Mouse (Mus musculus) frontal cortex, adult (tissue): ENCODE results near the gene Tns1.

Experiments
- ATAC-seq: cut with Nextera tagmentation; 2 replicates; pipeline ENCODE4 v1.9.2; 2017; ENCODE audit warnings: mild to moderate bottlenecking, moderate library complexity, mixed read lengths; ENCODE audit not compliant: low TSS enrichment

Gene Tns1

GRCm38 (mm10) chr1:74059552-74059951 lies 64.7 kb downstream of the Tns1 start:
- ATAC-seq = no peak

DNA sequence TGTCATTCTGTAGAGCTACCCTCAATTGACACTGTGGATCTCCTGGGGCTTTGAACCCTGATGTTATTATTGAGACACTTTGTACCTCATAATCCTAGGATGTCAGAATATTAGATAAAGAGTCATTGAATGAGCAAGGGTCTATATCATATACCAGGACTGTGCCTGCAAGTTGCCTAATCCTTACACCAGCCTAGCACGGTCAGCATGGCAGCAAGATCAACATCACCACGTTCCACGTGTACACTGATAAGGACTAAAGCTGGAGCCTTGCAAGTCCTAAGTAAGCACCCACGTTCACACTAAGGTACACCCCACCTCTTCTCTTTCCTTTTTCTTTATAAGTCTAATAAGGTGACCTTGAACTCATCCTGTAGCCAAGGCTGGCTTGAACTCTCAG lies 65.5 kb downstream of the Tns1 start:
- no peak for ATAC-seq

DNA sequence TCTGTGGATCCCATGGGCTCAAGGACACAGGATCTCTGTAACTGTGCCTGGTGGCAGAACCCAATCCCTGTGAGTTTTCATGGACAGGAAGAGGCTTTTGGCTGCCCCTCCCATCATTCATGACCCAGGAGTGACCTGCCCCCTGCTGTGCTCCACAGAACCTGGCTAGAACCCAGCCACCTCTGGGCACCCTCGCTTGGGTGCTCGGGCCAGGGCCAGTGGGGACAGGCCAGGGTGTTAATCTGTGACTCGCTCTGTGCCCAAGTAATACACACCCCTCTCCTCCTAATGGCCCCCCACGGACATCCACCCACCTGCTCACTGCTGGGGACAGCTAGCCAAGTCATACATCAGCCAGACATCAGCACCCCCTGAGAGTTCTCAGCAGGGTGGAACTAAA lies 65.9 kb downstream of the Tns1 start:
- ATAC-seq = no peak

DNA sequence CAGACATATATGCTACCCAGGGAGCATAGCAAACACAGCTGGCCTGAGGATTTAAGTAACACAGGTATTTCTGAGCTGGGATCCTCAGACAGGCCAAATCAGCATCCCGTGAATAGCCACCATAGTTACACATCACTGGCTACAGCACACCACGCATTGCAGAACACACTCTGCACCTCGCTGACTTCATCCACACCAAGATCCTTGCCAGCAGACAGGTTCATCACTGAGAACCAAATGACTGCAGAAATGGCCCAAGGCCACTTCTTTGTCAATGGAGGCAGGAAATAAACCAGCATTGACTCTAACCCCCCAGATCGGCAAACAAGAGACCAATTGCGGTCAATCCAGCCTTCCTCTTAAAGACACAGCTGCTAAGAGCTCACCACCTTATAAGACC lies 66.7 kb downstream of the Tns1 start:
- no peak for ATAC-seq

DNA sequence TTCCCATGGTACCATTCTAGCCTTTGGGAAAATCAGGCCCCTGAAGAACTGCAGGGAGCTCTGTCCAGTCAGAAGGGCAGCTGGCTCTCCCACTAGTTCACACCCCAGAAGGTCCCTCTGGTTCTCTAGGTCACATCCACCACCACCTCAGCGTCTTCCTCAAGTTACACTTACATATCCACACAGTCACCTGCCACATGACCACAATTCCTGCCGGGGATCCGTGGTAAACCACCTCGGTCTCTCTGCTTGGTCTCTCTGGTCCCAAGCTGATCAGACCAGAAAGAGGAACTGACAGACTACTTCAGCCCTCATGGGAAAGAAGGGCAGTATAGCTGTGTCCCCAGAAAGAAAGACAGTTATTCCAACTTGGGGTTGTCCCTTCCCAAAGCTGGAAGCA lies 68.7 kb downstream of the Tns1 start:
- ATAC-seq = no peak

DNA sequence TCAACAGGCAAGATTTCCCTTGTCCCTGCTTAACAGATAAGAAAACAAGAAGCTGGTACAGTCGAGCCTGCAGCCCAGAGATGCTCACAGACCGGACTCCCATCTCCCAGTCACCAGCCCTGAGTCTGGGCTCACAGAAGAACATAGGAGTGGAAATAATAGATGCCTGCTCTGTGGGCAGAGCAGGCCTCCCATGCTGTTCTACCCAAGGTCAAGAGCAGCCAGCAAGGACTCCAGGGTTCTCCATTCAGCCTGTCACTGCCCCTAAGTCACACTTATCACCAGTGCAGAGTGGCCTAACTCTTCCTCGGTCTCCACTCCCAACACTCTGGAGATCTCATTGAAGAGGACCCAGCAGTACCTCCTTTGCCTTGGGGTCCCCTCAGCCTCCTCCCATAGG lies 69.8 kb downstream of the Tns1 start:
- no peak for ATAC-seq

GRCm38 (mm10) chr1:74054007-74054406 lies 70.2 kb downstream of the Tns1 start:
- ATAC-seq = no peak

- no peak for ATAC-seq
Observed at GRCm38 (mm10) chr1:74053068-74053467, 71.2 kb downstream of the Tns1 start.

GRCm38 (mm10) chr1:74051349-74051748 lies 72.9 kb downstream of the Tns1 start:
- ATAC-seq = no peak

GRCm38 (mm10) chr1:74049430-74049829 lies 74.8 kb downstream of the Tns1 start:
- no peak for ATAC-seq

DNA sequence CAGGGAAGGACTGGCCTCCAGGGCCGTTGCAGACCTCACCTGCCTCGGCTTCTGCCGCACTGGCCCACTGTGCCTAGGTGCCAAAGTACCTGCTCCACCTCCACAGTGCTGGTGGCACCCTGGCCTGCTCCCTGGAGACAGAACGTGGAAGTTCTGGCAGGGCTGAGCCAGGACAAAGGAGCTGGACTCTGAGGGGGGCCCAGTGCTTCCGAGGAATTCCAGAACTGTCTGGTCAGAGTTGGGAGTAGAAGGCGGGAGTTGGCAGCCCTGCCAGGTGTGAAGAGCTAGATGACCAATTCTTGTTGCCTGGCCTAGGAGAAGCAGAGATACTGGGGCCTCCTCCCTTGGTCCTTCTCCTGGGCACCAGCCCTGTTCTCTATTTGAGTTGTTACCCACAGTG lies 76.5 kb downstream of the Tns1 start:
- no peak for ATAC-seq

DNA sequence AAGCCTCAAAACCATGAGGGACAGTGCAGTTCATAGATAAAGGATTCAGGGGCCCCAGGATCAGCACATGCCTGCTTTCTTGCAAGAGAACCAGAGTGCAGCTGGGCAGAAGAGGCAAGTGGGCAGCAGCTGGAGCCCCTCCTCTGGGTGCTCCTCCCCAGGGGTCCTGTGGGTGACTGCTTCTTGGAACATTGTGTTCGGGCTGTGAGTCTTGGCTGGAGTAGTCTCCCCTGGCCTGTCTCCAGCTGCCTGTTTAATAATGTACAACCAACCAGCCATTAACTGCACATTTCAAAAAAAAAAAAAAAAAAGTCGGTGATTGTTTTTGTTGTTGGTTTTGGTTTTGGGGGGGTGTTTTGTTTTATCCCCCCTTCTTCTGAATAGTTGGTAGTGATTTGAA lies 76.9 kb downstream of the Tns1 start:
- no peak for ATAC-seq

DNA sequence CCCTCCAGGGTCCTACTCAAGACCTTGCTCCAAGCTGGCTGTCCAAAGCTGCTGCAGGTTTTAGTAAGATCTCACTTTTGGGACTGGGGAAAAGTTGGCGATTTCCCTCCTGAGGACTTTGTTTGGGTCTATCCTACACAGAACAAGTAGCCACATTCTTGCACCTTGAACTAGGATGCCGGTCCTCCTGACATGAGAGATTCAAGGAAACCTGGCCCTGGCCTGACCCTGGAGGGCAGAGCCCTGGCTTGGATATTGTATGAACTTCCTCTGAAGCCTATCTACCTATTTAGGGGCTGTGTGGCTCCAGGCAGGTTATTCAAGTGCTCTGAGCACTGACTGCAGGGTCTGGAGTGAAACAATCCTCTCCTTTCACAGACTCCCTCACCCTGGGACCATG lies 79.2 kb downstream of the Tns1 start:
- no peak for ATAC-seq

DNA sequence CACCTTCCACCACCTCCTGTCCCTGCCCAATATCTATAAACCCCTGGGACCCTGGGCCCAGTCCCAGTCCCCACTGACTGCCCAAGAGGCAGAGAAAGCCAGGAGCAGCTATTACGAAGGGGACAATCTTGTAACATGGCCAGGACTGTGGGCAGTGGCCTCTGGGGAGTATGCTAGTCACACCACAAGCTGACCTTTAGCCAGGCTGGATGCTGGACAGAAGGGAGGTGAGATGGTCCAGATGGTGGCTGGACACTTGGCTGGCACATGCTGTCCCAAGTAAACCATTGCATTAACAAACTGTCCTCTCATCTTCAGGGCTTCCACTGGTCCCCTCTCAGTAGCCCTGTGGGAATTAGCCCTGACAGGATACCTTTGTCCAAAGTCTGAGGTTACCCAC lies 79.8 kb downstream of the Tns1 start:
- ATAC-seq = no peak

- ATAC-seq = no peak
Observed at GRCm38 (mm10) chr1:74043584-74044105, 80.6 kb downstream of the Tns1 start.

- ATAC-seq = peak; percentile 20; the same call in 1 of the 2 replicates
Observed at GRCm38 (mm10) chr1:74042711-74043467, 81.4 kb downstream of the Tns1 start.

DNA sequence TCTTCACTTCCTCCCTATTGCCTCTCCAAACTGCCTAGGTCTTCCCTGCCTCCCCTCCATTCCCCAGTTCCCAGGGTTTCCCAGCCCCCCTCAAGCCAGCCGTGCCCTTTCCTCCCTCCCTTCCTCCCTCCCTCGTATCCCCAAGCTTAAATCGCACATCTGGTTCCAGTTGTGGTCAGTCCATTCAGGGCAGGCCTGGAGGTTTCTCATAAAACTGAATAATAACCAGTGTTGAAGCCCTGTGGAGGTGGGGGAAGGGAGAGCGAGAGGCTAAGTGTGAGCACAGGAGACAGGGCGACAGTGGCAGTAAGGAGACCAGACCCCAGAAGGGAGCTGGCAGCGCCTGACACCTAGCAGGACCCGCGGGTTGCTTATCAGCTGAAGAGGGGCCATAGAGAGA lies 82.6 kb downstream of the Tns1 start:
- ATAC-seq = no peak

DNA sequence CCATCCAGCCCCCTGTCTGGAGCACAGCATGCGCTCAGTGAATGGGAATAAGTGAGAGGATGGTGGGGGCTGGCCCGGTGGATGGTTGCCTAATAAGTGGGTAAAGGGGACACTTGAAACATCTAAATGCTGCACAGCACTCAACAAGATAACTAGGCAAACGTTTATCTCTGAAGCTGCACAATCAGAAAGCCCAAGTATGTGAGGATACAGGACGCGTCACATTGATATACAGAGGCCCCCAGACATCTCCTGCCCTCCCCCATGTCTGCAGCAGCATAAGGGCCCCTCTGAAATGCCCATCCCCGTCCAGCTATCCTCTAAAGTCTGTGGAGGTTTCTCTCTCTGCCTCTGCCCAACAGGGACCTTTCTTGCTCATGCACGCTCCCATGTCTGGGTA lies 83.1 kb downstream of the Tns1 start:
- no peak for ATAC-seq

- ATAC-seq = no peak
Observed at GRCm38 (mm10) chr1:74036560-74037390, 87.5 kb downstream of the Tns1 start.

DNA sequence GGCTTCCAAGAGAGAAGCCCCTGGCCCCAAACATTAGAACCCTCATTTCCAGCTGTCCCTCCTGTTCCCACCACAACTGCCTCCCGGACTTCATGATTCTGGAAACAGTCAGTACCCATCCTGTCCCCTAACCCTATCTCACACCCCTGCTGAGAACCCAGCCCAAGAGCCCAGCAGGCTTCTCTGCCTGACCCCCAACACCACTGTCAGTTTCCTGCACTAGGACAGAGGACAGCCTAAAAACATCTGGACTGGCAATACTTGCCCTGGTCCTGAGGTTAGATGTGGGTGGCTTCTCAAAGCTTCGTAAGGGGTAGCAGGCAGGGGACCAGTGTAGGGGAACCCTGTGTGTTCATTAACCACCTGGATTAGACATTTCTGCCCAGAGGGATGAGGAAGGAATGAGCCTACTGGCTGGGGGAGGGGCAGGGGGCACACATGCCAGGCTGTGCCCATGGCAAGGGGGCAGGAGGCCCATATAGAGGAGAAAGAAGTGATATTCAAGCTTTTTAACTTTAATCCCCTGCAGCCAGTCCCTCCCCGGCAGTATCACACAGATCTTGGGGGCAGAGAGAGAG lies 88.2 kb downstream of the Tns1 start:
- no peak for ATAC-seq

DNA sequence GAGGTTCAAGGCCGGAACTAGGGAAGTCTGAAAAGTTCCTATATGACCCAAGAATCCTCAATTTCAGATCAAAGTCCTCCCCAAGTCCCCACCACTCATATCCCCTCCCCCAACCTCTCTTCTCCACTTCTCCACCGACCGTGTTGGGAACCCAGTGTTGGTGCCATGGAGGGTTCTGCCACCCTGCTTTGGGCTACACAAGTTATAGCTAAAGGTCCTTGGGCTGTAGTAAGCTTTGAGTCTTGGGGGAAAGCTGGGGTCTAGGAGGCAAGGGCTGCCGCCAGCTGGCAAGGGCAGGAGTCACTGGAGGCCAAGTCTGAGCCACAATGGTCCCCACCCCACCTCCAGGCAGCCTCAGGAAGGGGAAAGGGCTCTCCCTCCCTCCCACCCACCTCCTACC lies 88.8 kb downstream of the Tns1 start:
- ATAC-seq = no peak

GRCm38 (mm10) chr1:74034736-74035135 lies 89.5 kb downstream of the Tns1 start:
- ATAC-seq = no peak

DNA sequence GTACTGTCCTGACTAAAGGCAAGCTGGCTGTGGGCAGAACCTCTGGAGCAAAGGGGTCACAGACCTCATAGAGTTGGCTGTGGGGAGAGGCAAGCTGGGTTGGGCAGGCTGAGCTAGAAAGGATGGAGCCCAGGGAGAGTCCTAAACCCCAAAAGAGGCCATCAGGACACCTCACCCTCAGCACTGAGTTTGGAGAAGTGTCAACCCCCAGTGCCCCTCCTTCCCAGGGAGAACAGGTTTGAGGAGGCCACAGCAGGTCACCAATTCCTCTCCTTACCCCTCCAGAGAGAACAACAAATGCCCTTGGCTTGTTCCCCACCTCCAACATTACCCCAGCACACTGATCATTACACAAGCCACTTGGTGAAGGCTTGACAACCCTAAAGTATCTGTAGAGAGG lies 90.0 kb downstream of the Tns1 start:
- ATAC-seq = no peak
